Comparison of ENCODE assay signal across 22 mouse cellular contexts in the genomic region with DNA sequence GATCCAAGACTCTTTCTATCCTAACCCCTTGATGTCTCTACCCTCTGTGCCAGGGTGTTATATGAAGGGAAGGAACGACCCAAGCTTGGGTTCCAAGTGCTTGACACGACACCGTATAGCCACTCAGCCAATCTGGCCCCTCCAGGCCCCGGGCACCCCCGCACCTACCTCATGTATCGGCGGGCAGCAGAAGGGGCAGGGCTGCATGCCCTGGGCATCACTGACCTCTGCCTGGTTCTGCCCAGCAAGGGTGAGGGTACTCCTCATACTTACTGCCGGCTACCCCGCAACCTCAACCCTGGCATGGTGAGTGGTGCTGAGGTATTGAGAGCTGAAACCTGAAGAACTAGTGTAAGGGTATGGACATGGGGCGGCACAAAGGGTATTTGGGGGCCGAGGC. TPM values are rescaled to one million over a fixed set of nuclear protein-coding genes. Genes with fewer than 3 reads are reported as not detected.
DNase-seq lines count a peak whose midpoint lies in the region; ATAC-seq and TF ChIP-seq lines count a peak whose summit lies in the region.
"Had no signal": no experiment of that assay in that cellular context is flagged by ENCODE, and none has a peak within 500 bp of the region (broad histone marks: within the 10 kb centered on the region; RNA-seq: fewer than 3 reads in every experiment).

No protein-coding gene starts in this region.

- H3K4me3 ChIP-seq in heart, embryonic 10.5 days: no peak overlapping the region
- no peak overlapping the region for H3K4me3 ChIP-seq in heart, embryonic 11.5 days (ENCODE audit: low read depth, low read length)
- H3K4me3 ChIP-seq in testis, adult 2 months (ENCODE audit: control insufficient read depth, low read depth, low read length): peak overlapping the region; percentile 84
- no peak overlapping the region for H3K4me3 ChIP-seq in forebrain, embryonic 16.5 days (replicated peaks; ENCODE audit: low read length)
- H3K4me3 ChIP-seq: forebrain, embryonic 10.5 days; forebrain, embryonic 13.5 days; hindbrain, embryonic 12.5 days; hindbrain, embryonic 15.5 days had no signal

- H3K27me3 ChIP-seq in heart, embryonic 10.5 days (ENCODE audit: insufficient read depth, poor library complexity, severe bottlenecking): no peaks in the 10 kb centered on the region
- H3K27me3 ChIP-seq in heart, embryonic 11.5 days (ENCODE audit: control insufficient read depth, insufficient read depth, low read length): no peaks in the 10 kb centered on the region
- H3K27me3 ChIP-seq in testis, adult 2 months (ENCODE audit: control insufficient read depth, insufficient read depth, low read length): no peaks in the 10 kb centered on the region
- no peaks in the 10 kb centered on the region for H3K27me3 ChIP-seq in forebrain, embryonic 16.5 days (replicated peaks; ENCODE audit: control insufficient read depth, insufficient read depth, low read length)
- H3K27me3 ChIP-seq: forebrain, embryonic 13.5 days; hindbrain, embryonic 12.5 days; hindbrain, embryonic 15.5 days; Patski had no signal

- 94% methylated on average over 11 of the region's 11 CpGs for WGBS in heart, embryonic 10.5 days
- 88% methylated on average over 11 of the region's 11 CpGs for WGBS in heart, embryonic 11.5 days (ENCODE audit: insufficient replicate concordance)
- WGBS in forebrain, embryonic 16.5 days: 97% methylated on average over 11 of the region's 11 CpGs

- no peak for TF ChIP-seq CTCF in testis, adult 2 months (IDR thresholded peaks at IDR 0.05; ENCODE audit: control insufficient read depth, insufficient read depth, insufficient replicate concordance, low read depth, low read length)

- ATAC-seq in cerebellum, adult (ENCODE audit: insufficient number of reproducible peaks, low FRiP score, low TSS enrichment): no peak
- no peak for ATAC-seq in heart, embryonic 11.5 days (replicated peaks; ENCODE audit: insufficient number of reproducible peaks, low FRiP score, low TSS enrichment)
- no peak for ATAC-seq in forebrain, embryonic 16.5 days
- ATAC-seq: CD4-positive, CD25-positive, alpha-beta regulatory T cell, adult 4 months; forebrain, embryonic 13.5 days; forebrain, postnatal 0 days; intestine, postnatal 0 days; Patski had no signal

- H3K4me2 ChIP-seq in heart, embryonic 11.5 days: no peak overlapping the region
- no peak overlapping the region for H3K4me2 ChIP-seq in forebrain, embryonic 16.5 days (ENCODE audit: low read length)
- H3K4me2 ChIP-seq: forebrain, embryonic 13.5 days; hindbrain, embryonic 12.5 days; hindbrain, embryonic 15.5 days had no signal

- no peaks in the 10 kb centered on the region for H3K9me3 ChIP-seq in heart, embryonic 10.5 days
- no peaks in the 10 kb centered on the region for H3K9me3 ChIP-seq in heart, embryonic 11.5 days (replicated peaks; ENCODE audit: control insufficient read depth, low read length)
- H3K9me3 ChIP-seq in forebrain, embryonic 16.5 days (ENCODE audit: control insufficient read depth, low read length): no peaks in the 10 kb centered on the region
- H3K9me3 ChIP-seq: forebrain, embryonic 10.5 days; forebrain, embryonic 13.5 days; hindbrain, embryonic 12.5 days; hindbrain, embryonic 15.5 days had no signal

- peak; percentile 27 for DNase-seq in cerebellum, adult 9-11 months
- DNase-seq in heart, embryonic 10.5 days (ENCODE audit: low spot score): peak; percentile 70
- DNase-seq in testis, postnatal 14 days (ENCODE audit: low spot score): no peak
- DNase-seq: adrenal gland, postnatal 10 days; adrenal gland, postnatal 36 days; cerebellum, adult 11 months; cerebellum, postnatal 14 days; forebrain, postnatal 0 days; gastrocnemius, postnatal 10 days; gastrocnemius, postnatal 36 days; kidney, adult 2 months had no signal

- peaks cover 60% of the 10 kb centered on the region for H3K36me3 ChIP-seq in heart, embryonic 10.5 days
- peaks cover 18% of the 10 kb centered on the region for H3K36me3 ChIP-seq in heart, embryonic 11.5 days (ENCODE audit: control insufficient read depth, insufficient read depth, low read length)
- no peaks in the 10 kb centered on the region for H3K36me3 ChIP-seq in testis, adult 2 months (ENCODE audit: control insufficient read depth, insufficient read depth, low read length)
- peaks cover 11% of the 10 kb centered on the region for H3K36me3 ChIP-seq in forebrain, embryonic 16.5 days (ENCODE audit: control insufficient read depth, insufficient read depth)

- H3K4me1 ChIP-seq in heart, embryonic 10.5 days: peaks cover 31% of the 10 kb centered on the region
- peaks cover 9% of the 10 kb centered on the region; the same call in 1 of the 2 replicates for H3K4me1 ChIP-seq in heart, embryonic 11.5 days (ENCODE audit: control insufficient read depth, insufficient read depth, low read length)
- H3K4me1 ChIP-seq in testis, adult 2 months (ENCODE audit: control insufficient read depth, insufficient read depth, low read length): peaks cover 18% of the 10 kb centered on the region
- H3K4me1 ChIP-seq in forebrain, embryonic 16.5 days (replicated peaks; ENCODE audit: control insufficient read depth, insufficient read depth, low read length): peaks cover 12% of the 10 kb centered on the region

- no peak for TF ChIP-seq POLR2A in testis, adult 2 months (IDR thresholded peaks at IDR 0.05; ENCODE audit: control insufficient read depth, low read depth, low read length)

- H3K27ac ChIP-seq in heart, embryonic 10.5 days: no peak overlapping the region
- no peak overlapping the region for H3K27ac ChIP-seq in heart, embryonic 11.5 days (ENCODE audit: low read depth, low read length)
- H3K27ac ChIP-seq in testis, adult 2 months (ENCODE audit: control insufficient read depth, insufficient read depth, low read depth, low read length): no peak overlapping the region
- no peak overlapping the region for H3K27ac ChIP-seq in forebrain, embryonic 16.5 days (ENCODE audit: low read length)
- H3K27ac ChIP-seq: forebrain, embryonic 10.5 days; forebrain, embryonic 13.5 days; hindbrain, embryonic 12.5 days; hindbrain, embryonic 15.5 days had no signal

- H3K9ac ChIP-seq in heart, embryonic 11.5 days (ENCODE audit: low read depth, low read length): no peak overlapping the region
- no peak overlapping the region for H3K9ac ChIP-seq in forebrain, embryonic 16.5 days (replicated peaks; ENCODE audit: low read depth, low read length)
- H3K9ac ChIP-seq: forebrain, embryonic 13.5 days; forebrain, postnatal 0 days; hindbrain, embryonic 12.5 days; hindbrain, embryonic 15.5 days had no signal

RNA-seq across cellular contexts. Expression of a gene that starts 3.2 kb away (rescaled TPM):
- polyA plus RNA-seq in heart, embryonic 10.5 days (2016; fragmentation: Nextera tagmentation; extraction: Ambion mirVana): 4.6 and 7.0 TPM in 2 replicates
- 4.1 and 4.4 TPM in 2 replicates for polyA plus RNA-seq in heart, embryonic 11.5 days (2014; fragmentation: Nextera tagmentation; extraction: Ambion mirVana)
- polyA plus RNA-seq in testis, adult 2 months (2012; rRNA removed): 25.7 and 30.5 TPM in 2 replicates
- 5.3 and 6.7 TPM in 2 replicates for polyA plus RNA-seq in forebrain, embryonic 16.5 days (2015; fragmentation: Nextera tagmentation; extraction: Ambion mirVana)

RNA-seq across cellular contexts. Expression of a gene that starts 14.2 kb away (rescaled TPM):
- polyA plus RNA-seq in heart, embryonic 10.5 days (2016; fragmentation: Nextera tagmentation; extraction: Ambion mirVana): 14.4 and 21.6 TPM in 2 replicates
- polyA plus RNA-seq in heart, embryonic 11.5 days (2014; fragmentation: Nextera tagmentation; extraction: Ambion mirVana): 7.5 and 11.6 TPM in 2 replicates
- polyA plus RNA-seq in testis, adult 2 months (2012; rRNA removed): 25.1 and 33.7 TPM in 2 replicates
- polyA plus RNA-seq in forebrain, embryonic 16.5 days (2015; fragmentation: Nextera tagmentation; extraction: Ambion mirVana): 18.5 and 23.2 TPM in 2 replicates

RNA-seq across cellular contexts. Expression of a gene that starts 20.2 kb away (rescaled TPM):
- 51.3 and 79.6 TPM in 2 replicates for polyA plus RNA-seq in heart, embryonic 10.5 days (2016; fragmentation: Nextera tagmentation; extraction: Ambion mirVana)
- 74.0 and 80.8 TPM in 2 replicates for polyA plus RNA-seq in heart, embryonic 11.5 days (2014; fragmentation: Nextera tagmentation; extraction: Ambion mirVana)
- polyA plus RNA-seq in testis, adult 2 months (2012; rRNA removed): 22.5 and 27.4 TPM in 2 replicates
- 42.5 and 43.1 TPM in 2 replicates for polyA plus RNA-seq in forebrain, embryonic 16.5 days (2015; fragmentation: Nextera tagmentation; extraction: Ambion mirVana)

RNA-seq across cellular contexts. Expression of a gene that starts 24.8 kb away (rescaled TPM):
- polyA plus RNA-seq in heart, embryonic 10.5 days (2016; fragmentation: Nextera tagmentation; extraction: Ambion mirVana): 10.6 and 11.8 TPM in 2 replicates
- polyA plus RNA-seq in heart, embryonic 11.5 days (2014; fragmentation: Nextera tagmentation; extraction: Ambion mirVana): 8.4 and 14.3 TPM in 2 replicates
- polyA plus RNA-seq in testis, adult 2 months (2012; rRNA removed): 26.2 and 34.5 TPM in 2 replicates
- 15.2 and 16.5 TPM in 2 replicates for polyA plus RNA-seq in forebrain, embryonic 16.5 days (2015; fragmentation: Nextera tagmentation; extraction: Ambion mirVana)

RNA-seq across cellular contexts. Expression of a gene that starts 24.9 kb away (rescaled TPM):
- 2.1 and 2.2 TPM in 2 replicates for polyA plus RNA-seq in heart, embryonic 10.5 days (2016; fragmentation: Nextera tagmentation; extraction: Ambion mirVana)
- polyA plus RNA-seq in heart, embryonic 11.5 days (2014; fragmentation: Nextera tagmentation; extraction: Ambion mirVana): 2.3 and 2.6 TPM in 2 replicates
- 305 and 322 TPM in 2 replicates for polyA plus RNA-seq in testis, adult 2 months (2012; rRNA removed)
- polyA plus RNA-seq in forebrain, embryonic 16.5 days (2015; fragmentation: Nextera tagmentation; extraction: Ambion mirVana): 2.7 and 3.3 TPM in 2 replicates
